Mouse (Mus musculus) kidney, embryonic 14.5 days (tissue): ENCODE measurements at regions not wholly inside any gene's neighbourhood (a gene's known extent, or its start where the extent isn't known, plus 50 kb on each side); places are given as distances from the start of the nearest gene placed in this dataset.

Source experiments
- ATAC-seq: fragments of 200-750 bp; cut with Nextera tagmentation; 2 replicates; pipeline ENCODE4 v1.8.0; 2017; ENCODE audit warnings: moderate number of reproducible peaks, mild to moderate bottlenecking, moderate TSS enrichment, moderate library complexity; ENCODE audit not compliant: low FRiP score, low TSS enrichment
- H3K27ac ChIP-seq: fragments of 300-500 bp; sonication (generic); 2 replicates; pipeline ENCODE4 v1.5.1; 2014; ENCODE audit warnings: low read depth, mild to moderate bottlenecking, low read length, moderate library complexity, mixed read lengths
- H3K27me3 ChIP-seq: fragments of 300-500 bp; sonication (generic); 2 replicates; pipeline ENCODE4 v1.6.1; 2014; ENCODE audit warnings: mild to moderate bottlenecking, low read length; ENCODE audit not compliant: control insufficient read depth, insufficient read depth
- H3K36me3 ChIP-seq: fragments of 300-500 bp; sonication (generic); 2 replicates; pipeline ENCODE4 v1.6.1; 2014; ENCODE audit warnings: low read length, mixed read lengths; ENCODE audit not compliant: control insufficient read depth, insufficient read depth
- H3K4me1 ChIP-seq: fragments of 300-500 bp; sonication (generic); 2 replicates; pipeline ENCODE4 v1.6.1; 2014; ENCODE audit warnings: low read length, mixed read lengths; ENCODE audit not compliant: control insufficient read depth, insufficient read depth
- H3K4me2 ChIP-seq: fragments of 300-500 bp; sonication (generic); replicated peaks from 2 replicates; pipeline ENCODE4 v1.6.1; 2014; ENCODE audit warnings: low read depth, mild to moderate bottlenecking, low read length
- H3K4me3 ChIP-seq: fragments of 300-500 bp; sonication (generic); 2 replicates; pipeline ENCODE4 v1.5.1; 2014; ENCODE audit warnings: mild to moderate bottlenecking, low read length
- H3K9ac ChIP-seq: fragments of 300-500 bp; sonication (generic); 2 replicates; pipeline ENCODE4 v1.6.1; 2014; ENCODE audit warnings: low read depth, mild to moderate bottlenecking, low read length, moderate library complexity
- H3K9me3 ChIP-seq: fragments of 300-500 bp; sonication (generic); 2 replicates; pipeline ENCODE4 v1.6.1; 2016; ENCODE audit warnings: low read length; ENCODE audit not compliant: control insufficient read depth
- WGBS: fragments of 180-500 bp; shearing (Covaris S2); extraction: QIAGEN DNeasy Blood & Tissue Kit; methylation state at CpG from one replicate; pipeline ENCODE4 v1.1.7; 2014; 5-methylcytosine and 5-hydroxymethylcytosine counted together

GRCm38 (mm10) chr11:8213130-8213529 is 451.2 kb downstream of the Tns3 start:
- no peaks in the 10 kb centered on the region for H3K27me3 ChIP-seq
- H3K4me1 ChIP-seq: no peaks in the 10 kb centered on the region
- 94% methylated on average over 3 of the region's 3 CpGs for WGBS
- H3K9ac ChIP-seq: no peak overlapping the region
- H3K36me3 ChIP-seq: no peaks in the 10 kb centered on the region
- H3K4me3 ChIP-seq: no peak overlapping the region
- no peaks in the 10 kb centered on the region for H3K9me3 ChIP-seq
- H3K27ac ChIP-seq: no peak overlapping the region
- no peak for ATAC-seq
- no peak overlapping the region for H3K4me2 ChIP-seq

- no peaks in the 10 kb centered on the region for H3K4me1 ChIP-seq
- H3K9me3 ChIP-seq: no peaks in the 10 kb centered on the region
- no peak overlapping the region for H3K4me2 ChIP-seq
- no peak overlapping the region for H3K4me3 ChIP-seq
- H3K27me3 ChIP-seq: no peaks in the 10 kb centered on the region
- 74% methylated on average over 4 of the region's 4 CpGs for WGBS
- H3K36me3 ChIP-seq: no peaks in the 10 kb centered on the region
- H3K27ac ChIP-seq: no peak overlapping the region
- no peak overlapping the region for H3K9ac ChIP-seq
- no peak for ATAC-seq
Observed at GRCm38 (mm10) chr11:8212714-8213113, 451.6 kb downstream of the Tns3 start.

GRCm38 (mm10) chr11:8209041-8209440 is 455.3 kb downstream of the Tns3 start:
- Histone ChIP-seq H3K4me3 (no peak overlapping the region), H3K27ac (no peak overlapping the region), H3K36me3 (no peaks in the 10 kb centered on the region), H3K4me2 (no peak overlapping the region), H3K9me3 (no peaks in the 10 kb centered on the region), H3K4me1 (no peaks in the 10 kb centered on the region), H3K9ac (no peak overlapping the region), H3K27me3 (no peaks in the 10 kb centered on the region)
- no peak for ATAC-seq
- 94% methylated on average over 2 of the region's 2 CpGs for WGBS

GRCm38 (mm10) chr11:8199293-8199692 is 465.0 kb downstream of the Tns3 start:
- Histone ChIP-seq H3K27ac (no peak overlapping the region), H3K4me1 (no peaks in the 10 kb centered on the region), H3K9me3 (no peaks in the 10 kb centered on the region), H3K27me3 (no peaks in the 10 kb centered on the region), H3K4me2 (no peak overlapping the region), H3K4me3 (no peak overlapping the region), H3K9ac (no peak overlapping the region), H3K36me3 (no peaks in the 10 kb centered on the region)
- WGBS: 75% methylated on average over 8 of the region's 8 CpGs
- no peak for ATAC-seq
